Comparison of ENCODE assay signal across 12 mouse cellular contexts in genomic region chr7:46111938-46112337, GRCm38 (mm10). TPM values are rescaled to one million over a fixed set of nuclear protein-coding genes. Genes with fewer than 3 reads are reported as not detected.
"Had no signal": no experiment of that assay in that cellular context is flagged by ENCODE, and none has a peak within 500 bp of the region (broad histone marks: within the 10 kb centered on the region; RNA-seq: fewer than 3 reads in every experiment).

No protein-coding gene starts in this region.

- H3K9ac ChIP-seq: limb, embryonic 12.5 days; liver, embryonic 14.5 days; midbrain, embryonic 12.5 days had no signal

- H3K27ac ChIP-seq: limb, embryonic 12.5 days; liver, embryonic 14.5 days; midbrain, embryonic 12.5 days had no signal

- ATAC-seq: midbrain, embryonic 16.5 days had no signal

- H3K27me3 ChIP-seq: limb, embryonic 12.5 days; midbrain, embryonic 12.5 days had no signal

- H3K36me3 ChIP-seq: limb, embryonic 12.5 days; midbrain, embryonic 12.5 days had no signal

- H3K4me2 ChIP-seq: limb, embryonic 12.5 days; midbrain, embryonic 12.5 days had no signal

- H3K9me3 ChIP-seq: limb, embryonic 12.5 days; midbrain, embryonic 12.5 days had no signal

- DNase-seq: kidney, postnatal 14 days; layer of hippocampus, postnatal 36 days; lung, adult 18-20 months; right cerebral cortex, adult 18-20 months; right cerebral cortex, postnatal 25 days; thymus, postnatal 36 days had no signal

- H3K4me3 ChIP-seq: limb, embryonic 12.5 days; midbrain, embryonic 12.5 days had no signal

RNA-seq across cellular contexts. Expression of gene Kcnj11, which starts 11.4 kb away (rescaled TPM):
- total RNA-seq: liver, adult 2 months; megakaryocyte-erythroid progenitor cell, adult 5-6 weeks had no signal
- polyA plus RNA-seq: liver, adult 2 months had no signal
